Mouse (Mus musculus): ENCODE measurements at regions not wholly inside any gene's neighbourhood (a gene's known extent, or its start where the extent isn't known, plus 50 kb on each side); places are given as distances from the start of the nearest gene placed in this dataset.

GRCm38 (mm10) chr14:25173873-25174272, 285.1 kb upstream of the Zmiz1 start:
- Histone ChIP-seq H3K4me2 (ENCODE audit: low read length) (no peak overlapping the region), H3K36me3 (ENCODE audit: control insufficient read depth, insufficient read depth, low read length) (no peaks in the 10 kb centered on the region), H3K9ac (ENCODE audit: low read length) (no peak overlapping the region), H3K4me3 (ENCODE audit: low read depth, low read length) (no peak overlapping the region), H3K27ac (ENCODE audit: low read depth) (no peak overlapping the region), H3K9me3 (ENCODE audit: control insufficient read depth, low read length) (no peaks in the 10 kb centered on the region), H3K4me1 (replicated peaks; ENCODE audit: control insufficient read depth, insufficient read depth, low read length) (peaks cover 14% of the 10 kb centered on the region), H3K27me3 (replicated peaks; ENCODE audit: control insufficient read depth, insufficient read depth, low read length) (no peaks in the 10 kb centered on the region)
- ATAC-seq (replicated peaks; ENCODE audit: low FRiP score, low TSS enrichment, low read depth) = no peak
- whole genome bisulfite sequencing = 71% methylated on average over 6 of the region's 6 CpGs
- DNase-seq (ENCODE audit: low spot score) = no peak

GRCm38 (mm10) chr14:25174402-25174801, 284.6 kb upstream of the Zmiz1 start:
- Histone ChIP-seq H3K4me3 (ENCODE audit: low read depth, low read length) (no peak overlapping the region), H3K4me2 (ENCODE audit: low read length) (no peak overlapping the region), H3K27me3 (replicated peaks; ENCODE audit: control insufficient read depth, insufficient read depth, low read length) (no peaks in the 10 kb centered on the region), H3K36me3 (ENCODE audit: control insufficient read depth, insufficient read depth, low read length) (no peaks in the 10 kb centered on the region), H3K9ac (ENCODE audit: low read length) (no peak overlapping the region), H3K4me1 (replicated peaks; ENCODE audit: control insufficient read depth, insufficient read depth, low read length) (peaks cover 11% of the 10 kb centered on the region), H3K9me3 (ENCODE audit: control insufficient read depth, low read length) (no peaks in the 10 kb centered on the region), H3K27ac (ENCODE audit: low read depth) (no peak overlapping the region)
- 48% methylated on average over 2 of the region's 2 CpGs for WGBS
- DNase-seq (ENCODE audit: low spot score) (no peak), ATAC-seq (replicated peaks; ENCODE audit: low FRiP score, low TSS enrichment, low read depth) (0 out of 2 replicates have a peak, but pooled peaks have one; percentile 57)

GRCm38 (mm10) chr14:25176206-25176605, 282.8 kb upstream of the Zmiz1 start:
- H3K4me2 ChIP-seq (ENCODE audit: low read length) = no peak overlapping the region
- H3K4me3 ChIP-seq (ENCODE audit: low read depth, low read length) = no peak overlapping the region
- no peaks in the 10 kb centered on the region for H3K36me3 ChIP-seq (ENCODE audit: control insufficient read depth, insufficient read depth, low read length)
- H3K9me3 ChIP-seq (ENCODE audit: control insufficient read depth, low read length) = no peaks in the 10 kb centered on the region
- H3K4me1 ChIP-seq (replicated peaks; ENCODE audit: control insufficient read depth, insufficient read depth, low read length) = peaks cover 11% of the 10 kb centered on the region
- no peak overlapping the region for H3K9ac ChIP-seq (ENCODE audit: low read length)
- 62% methylated on average over 6 of the region's 6 CpGs for WGBS
- DNase-seq (ENCODE audit: low spot score) = no peak
- ATAC-seq (replicated peaks; ENCODE audit: low FRiP score, low TSS enrichment, low read depth) = no peak
- H3K27ac ChIP-seq (ENCODE audit: low read depth) = no peak overlapping the region
- no peaks in the 10 kb centered on the region for H3K27me3 ChIP-seq (replicated peaks; ENCODE audit: control insufficient read depth, insufficient read depth, low read length)

GRCm38 (mm10) chr14:25180126-25180525, 278.9 kb upstream of the Zmiz1 start:
- no peak for DNase-seq (ENCODE audit: low spot score)
- H3K4me3 ChIP-seq (ENCODE audit: low read depth, low read length) = no peak overlapping the region
- no peak overlapping the region for H3K27ac ChIP-seq (ENCODE audit: low read depth)
- H3K4me2 ChIP-seq (ENCODE audit: low read length) = no peak overlapping the region
- H3K27me3 ChIP-seq (replicated peaks; ENCODE audit: control insufficient read depth, insufficient read depth, low read length) = no peaks in the 10 kb centered on the region
- no peaks in the 10 kb centered on the region for H3K9me3 ChIP-seq (ENCODE audit: control insufficient read depth, low read length)
- no peak for ATAC-seq (replicated peaks; ENCODE audit: low FRiP score, low TSS enrichment, low read depth)
- H3K36me3 ChIP-seq (ENCODE audit: control insufficient read depth, insufficient read depth, low read length) = no peaks in the 10 kb centered on the region
- WGBS = 78% methylated on average over 9 of the region's 9 CpGs
- no peaks in the 10 kb centered on the region; the same call in 1 of the 2 replicates for H3K4me1 ChIP-seq (replicated peaks; ENCODE audit: control insufficient read depth, insufficient read depth, low read length)
- no peak overlapping the region for H3K9ac ChIP-seq (ENCODE audit: low read length)

GRCm38 (mm10) chr14:25181406-25181805, 277.6 kb upstream of the Zmiz1 start:
- Histone ChIP-seq H3K4me2 (ENCODE audit: low read length) (no peak overlapping the region), H3K4me1 (replicated peaks; ENCODE audit: control insufficient read depth, insufficient read depth, low read length) (peaks cover 11% of the 10 kb centered on the region), H3K9me3 (ENCODE audit: control insufficient read depth, low read length) (no peaks in the 10 kb centered on the region), H3K9ac (ENCODE audit: low read length) (no peak overlapping the region), H3K36me3 (ENCODE audit: control insufficient read depth, insufficient read depth, low read length) (no peaks in the 10 kb centered on the region), H3K4me3 (ENCODE audit: low read depth, low read length) (no peak overlapping the region), H3K27ac (ENCODE audit: low read depth) (no peak overlapping the region), H3K27me3 (replicated peaks; ENCODE audit: control insufficient read depth, insufficient read depth, low read length) (no peaks in the 10 kb centered on the region)
- ATAC-seq (replicated peaks; ENCODE audit: low FRiP score, low TSS enrichment, low read depth) (peak; percentile 60; the same call in 1 of the 2 replicates), DNase-seq (ENCODE audit: low spot score) (no peak)
- 51% methylated on average over 2 of the region's 2 CpGs for WGBS

- peaks cover 13% of the 10 kb centered on the region for H3K4me1 ChIP-seq (replicated peaks; ENCODE audit: control insufficient read depth, insufficient read depth, low read length)
- no peak overlapping the region for H3K4me2 ChIP-seq (ENCODE audit: low read length)
- 41% methylated on average over 5 of the region's 5 CpGs for WGBS
- ATAC-seq (replicated peaks; ENCODE audit: low FRiP score, low TSS enrichment, low read depth) (no peak), DNase-seq (ENCODE audit: low spot score) (no peak)
- H3K27me3 ChIP-seq (replicated peaks; ENCODE audit: control insufficient read depth, insufficient read depth, low read length) = no peaks in the 10 kb centered on the region
- H3K9me3 ChIP-seq (ENCODE audit: control insufficient read depth, low read length) = no peaks in the 10 kb centered on the region
- H3K36me3 ChIP-seq (ENCODE audit: control insufficient read depth, insufficient read depth, low read length) = no peaks in the 10 kb centered on the region
- no peak overlapping the region for H3K4me3 ChIP-seq (ENCODE audit: low read depth, low read length)
- no peak overlapping the region for H3K27ac ChIP-seq (ENCODE audit: low read depth)
- H3K9ac ChIP-seq (ENCODE audit: low read length) = no peak overlapping the region
Observed at GRCm38 (mm10) chr14:25184042-25184441, 274.9 kb upstream of the Zmiz1 start.

- Histone ChIP-seq H3K4me2 (ENCODE audit: low read length) (no peak overlapping the region), H3K4me1 (replicated peaks; ENCODE audit: control insufficient read depth, insufficient read depth, low read length) (peaks cover 13% of the 10 kb centered on the region), H3K36me3 (ENCODE audit: control insufficient read depth, insufficient read depth, low read length) (no peaks in the 10 kb centered on the region), H3K27me3 (replicated peaks; ENCODE audit: control insufficient read depth, insufficient read depth, low read length) (no peaks in the 10 kb centered on the region), H3K9me3 (ENCODE audit: control insufficient read depth, low read length) (no peaks in the 10 kb centered on the region), H3K9ac (ENCODE audit: low read length) (no peak overlapping the region), H3K27ac (ENCODE audit: low read depth) (no peak overlapping the region), H3K4me3 (ENCODE audit: low read depth, low read length) (no peak overlapping the region)
- WGBS = 87% methylated on average over 1 of the region's 1 CpGs
- DNase-seq (ENCODE audit: low spot score) (no peak), ATAC-seq (replicated peaks; ENCODE audit: low FRiP score, low TSS enrichment, low read depth) (no peak)
Observed at GRCm38 (mm10) chr14:25184875-25185274, 274.1 kb upstream of the Zmiz1 start.

GRCm38 (mm10) chr14:25185556-25185958, 273.4 kb upstream of the Zmiz1 start:
- Histone ChIP-seq H3K9ac (ENCODE audit: low read length) (no peak overlapping the region), H3K4me2 (ENCODE audit: low read length) (no peak overlapping the region)
- ATAC-seq (replicated peaks; ENCODE audit: low FRiP score, low TSS enrichment, low read depth) = no peak

GRCm38 (mm10) chr14:25185959-25186771, 272.8 kb upstream of the Zmiz1 start:
- H3K27me3 ChIP-seq (replicated peaks; ENCODE audit: control insufficient read depth, insufficient read depth, low read length) = no peaks in the 10 kb centered on the region
- H3K4me1 ChIP-seq (replicated peaks; ENCODE audit: control insufficient read depth, insufficient read depth, low read length) = peaks cover 13% of the 10 kb centered on the region
- no peaks in the 10 kb centered on the region for H3K36me3 ChIP-seq (ENCODE audit: control insufficient read depth, insufficient read depth, low read length)
- H3K4me2 ChIP-seq (ENCODE audit: low read length) = no peak overlapping the region
- 38% methylated on average over 14 of the region's 14 CpGs for WGBS
- ATAC-seq (replicated peaks; ENCODE audit: low FRiP score, low TSS enrichment, low read depth) (peak; percentile 31; the same call in 1 of the 2 replicates), DNase-seq (ENCODE audit: low spot score) (no peak)
- peak overlapping the region; percentile 40 for H3K27ac ChIP-seq (ENCODE audit: low read depth)
- no peak overlapping the region for H3K4me3 ChIP-seq (ENCODE audit: low read depth, low read length)
- H3K9ac ChIP-seq (ENCODE audit: low read length) = no peak overlapping the region
- H3K9me3 ChIP-seq (ENCODE audit: control insufficient read depth, low read length) = no peaks in the 10 kb centered on the region

More at GRCm38 (mm10) chr14:25185556-25185958, 273.4 kb upstream of the Zmiz1 start:
- no peak for DNase-seq (ENCODE audit: low spot score)
- Histone ChIP-seq H3K4me1 (replicated peaks; ENCODE audit: control insufficient read depth, insufficient read depth, low read length) (peaks cover 13% of the 10 kb centered on the region), H3K4me3 (ENCODE audit: low read depth, low read length) (no peak overlapping the region), H3K9me3 (ENCODE audit: control insufficient read depth, low read length) (no peaks in the 10 kb centered on the region), H3K27ac (ENCODE audit: low read depth) (peak overlapping the region; percentile 40; the same call in 1 of the 2 replicates), H3K36me3 (ENCODE audit: control insufficient read depth, insufficient read depth, low read length) (no peaks in the 10 kb centered on the region), H3K27me3 (replicated peaks; ENCODE audit: control insufficient read depth, insufficient read depth, low read length) (no peaks in the 10 kb centered on the region)
- WGBS = 63% methylated on average over 10 of the region's 10 CpGs

All from intestine, embryonic 14.5 days (tissue).